Mouse (Mus musculus): ENCODE measurements around the gene Rnf212b. TPM values are rescaled to one million over a fixed set of nuclear protein-coding genes. Genes with fewer than 3 reads are reported as not detected.

Rnf212b gene
- polyA plus RNA-seq, 1 experiment: not detected

- TF ChIP-seq GATA1 (IDR thresholded peaks at IDR 0.05; ENCODE audit: low read length): no peak
These were observed 42.8 kb downstream of the Rnf212b start for GRCm38 (mm10) chr14:54856703-54857102.

GRCm38 (mm10) chr14:54857891-54858290 lies 44.0 kb downstream of the Rnf212b start:
- no peak for TF ChIP-seq GATA1 (IDR thresholded peaks at IDR 0.05; ENCODE audit: low read length)

GRCm38 (mm10) chr14:54860511-54860910 lies 46.6 kb downstream of the Rnf212b start:
- TF ChIP-seq GATA1 (IDR thresholded peaks at IDR 0.05; ENCODE audit: low read length): no peak

- no peak for TF ChIP-seq GATA1 (IDR thresholded peaks at IDR 0.05; ENCODE audit: low read length)
These were observed 49.8 kb downstream of the Rnf212b start for GRCm38 (mm10) chr14:54863501-54864312.

- no peak for TF ChIP-seq GATA1 (IDR thresholded peaks at IDR 0.05; ENCODE audit: low read length)
These were observed 50.5 kb downstream of the Rnf212b start for GRCm38 (mm10) chr14:54864313-54865036.

- TF ChIP-seq GATA1 (IDR thresholded peaks at IDR 0.05; ENCODE audit: low read length): no peak
These were observed 51.7 kb downstream of the Rnf212b start for GRCm38 (mm10) chr14:54865626-54866025.

- TF ChIP-seq GATA1 (IDR thresholded peaks at IDR 0.05; ENCODE audit: low read length): no peak
These were observed 52.3 kb downstream of the Rnf212b start for GRCm38 (mm10) chr14:54866268-54866667.

GRCm38 (mm10) chr14:54866936-54867335 lies 53.0 kb downstream of the Rnf212b start:
- no peak for TF ChIP-seq GATA1 (IDR thresholded peaks at IDR 0.05; ENCODE audit: low read length)

- TF ChIP-seq GATA1 (IDR thresholded peaks at IDR 0.05; ENCODE audit: low read length): no peak
These were observed 54.1 kb downstream of the Rnf212b start for GRCm38 (mm10) chr14:54868026-54868425.

- no peak for TF ChIP-seq GATA1 (IDR thresholded peaks at IDR 0.05; ENCODE audit: low read length)
These were observed 56.9 kb downstream of the Rnf212b start, which contains the start of gene Homez for GRCm38 (mm10) chr14:54870861-54871260. Homez (minus strand) TSS chr14:54870961.

GRCm38 (mm10) chr14:54874165-54874564 lies 60.2 kb downstream of the Rnf212b start:
- TF ChIP-seq GATA1 (IDR thresholded peaks at IDR 0.05; ENCODE audit: low read length): no peak

GRCm38 (mm10) chr14:54875844-54876538 lies 62.0 kb downstream of the Rnf212b start:
- TF ChIP-seq GATA1 (IDR thresholded peaks at IDR 0.05; ENCODE audit: low read length): no peak

GRCm38 (mm10) chr14:54876539-54877047 lies 62.7 kb downstream of the Rnf212b start:
- TF ChIP-seq GATA1 (IDR thresholded peaks at IDR 0.05; ENCODE audit: low read length): no peak

- TF ChIP-seq GATA1 (IDR thresholded peaks at IDR 0.05; ENCODE audit: low read length): no peak
These were observed 63.2 kb downstream of the Rnf212b start, which contains the start of gene Ppp1r3e for GRCm38 (mm10) chr14:54877048-54877715. Ppp1r3e (minus strand) TSS chr14:54877550.

Data from G1E-ER4 (cell line).